Mouse (Mus musculus) Patski (cell line): ENCODE data around the gene Usp36. TPM values are rescaled to one million over a fixed set of nuclear protein-coding genes. Genes with fewer than 3 reads are reported as not detected.

Experiments
- ATAC-seq: fragments of 100-300 bp; one replicate; pipeline ENCODE4 v1.8.0; 2021
- CTCF ChIA-PET: fragments of 350-600 bp; sonication (Branson Sonifier 250); formaldehyde crosslinking; loops from one replicate; lab custom pipeline; 2022; ENCODE audit warnings: inconsistent platforms; lab: Charles Lee
- POLR2A ChIA-PET: fragments of 350-600 bp; sonication (Branson Sonifier 250); formaldehyde crosslinking; loops from one replicate; lab custom pipeline; 2022; ENCODE audit warnings: antibody characterized with exemption, inconsistent platforms; lab: Charles Lee
- DNase-seq: peaks from one replicate; pipeline ENCODE4 v3.0.0-alpha.2; 2011; ENCODE audit warnings: low read depth, low spot score
- H3K27me3 ChIP-seq: fragments of 371-371 bp; one replicate; pipeline ENCODE4 v1.5.1; 2021
- CTCF ChIP-seq: fragments of 100-300 bp; IDR thresholded peaks from one replicate; pipeline ENCODE4 v1.5.1; 2021
- in situ Hi-C: fragments of 300-500 bp; cut with MboI; formaldehyde crosslinking; loops from 3 replicates; pipeline ENCODE4 v1.11.1; 2018; ENCODE audit warnings: low pct_unique_long_range_greater_than_20kb, mixed read lengths
- polyA plus RNA-seq: library from polyadenylated mRNA; unstranded; gene quantifications from one replicate; pipeline ENCODE4 v1.2.3, GENCODE M21; 2021

The Usp36 gene
- polyA plus RNA-seq, 1 experiment from 2014 or later = 26.0 TPM

DNA sequence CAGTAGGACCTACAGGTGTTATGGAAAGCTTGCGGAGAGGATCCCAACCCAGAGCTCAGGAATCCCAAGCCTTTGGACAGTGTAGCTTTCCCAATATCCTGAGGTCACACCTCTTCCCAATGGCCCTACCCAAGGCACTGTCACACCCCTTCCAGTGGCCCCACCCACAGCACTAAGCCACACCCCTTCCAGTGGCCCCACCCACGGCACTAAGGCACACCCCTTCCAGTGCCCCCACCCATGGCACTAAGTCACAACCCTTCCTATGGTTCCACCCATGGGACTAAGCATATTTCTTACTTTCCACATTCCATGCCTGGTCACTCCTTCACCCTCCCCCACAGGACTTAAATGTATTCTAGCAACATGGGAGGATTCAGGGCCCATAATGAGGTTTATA, 8.8 kb upstream of the Usp36 start:
- in situ Hi-C loops = no loop called here
- ATAC-seq (no peak), DNase-seq (no peak)
- no peak for TF ChIP-seq CTCF
- POLR2A ChIA-PET = interaction anchor here (0.7 kb wide), 1 partner anchor 697 kb away, joined by 3 read pairs; no protein-coding TSS in a partner anchor
- CTCF ChIA-PET = no interaction called here
- H3K27me3 ChIP-seq = no peaks in the 10 kb centered on the region

DNA sequence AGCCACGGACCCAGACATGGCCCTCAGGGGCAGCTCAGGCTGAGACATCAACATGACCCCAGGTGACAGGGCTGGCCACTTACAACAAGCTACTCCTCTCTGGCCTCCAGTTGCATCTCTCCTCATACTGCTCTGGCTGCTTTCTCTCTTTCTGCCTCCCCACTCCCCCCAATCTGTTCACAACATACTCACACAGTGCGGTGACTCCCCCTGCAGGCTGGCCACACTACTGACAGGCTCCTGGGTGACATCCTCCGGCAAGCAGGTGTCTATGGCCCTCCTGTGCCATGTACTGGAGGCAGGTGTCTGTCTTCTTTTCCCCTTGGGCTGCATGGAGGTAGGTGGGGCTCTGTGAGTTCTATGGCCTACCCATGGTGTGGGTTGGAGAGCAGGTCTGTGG, 7.9 kb upstream of the Usp36 start:
- ChIA-PET POLR2A (no interaction called here), CTCF (no interaction called here)
- DNase-seq = no peak

DNA sequence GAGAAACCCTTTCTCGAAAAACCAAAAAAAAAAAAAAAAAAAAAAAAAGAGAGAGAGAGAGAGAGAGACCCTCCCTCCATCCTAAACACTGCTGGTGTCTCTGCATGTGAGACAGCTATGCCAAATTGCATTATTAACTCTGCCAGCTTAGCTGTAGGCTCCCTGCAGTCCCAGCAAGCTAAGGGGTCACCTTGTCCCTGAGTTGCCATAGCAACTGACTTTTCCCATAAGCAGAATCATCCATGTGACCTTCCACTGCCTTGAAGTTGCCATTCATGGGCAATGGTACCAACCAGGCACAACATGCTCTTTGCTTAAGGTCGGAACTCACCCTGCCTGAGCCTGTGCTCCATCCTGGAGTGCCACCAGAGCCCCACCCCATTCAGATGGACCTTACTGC, 5.0 kb upstream of the Usp36 start:
- in situ Hi-C loops = no loop called here
- no peak for ATAC-seq
- CTCF ChIA-PET = no interaction called here

More for the DNA sequence above, 7.9 kb upstream of the Usp36 start:
- H3K27me3 ChIP-seq = no peaks in the 10 kb centered on the region
- no peak for TF ChIP-seq CTCF
- in situ Hi-C loops = no loop called here
- ATAC-seq = no peak

DNA sequence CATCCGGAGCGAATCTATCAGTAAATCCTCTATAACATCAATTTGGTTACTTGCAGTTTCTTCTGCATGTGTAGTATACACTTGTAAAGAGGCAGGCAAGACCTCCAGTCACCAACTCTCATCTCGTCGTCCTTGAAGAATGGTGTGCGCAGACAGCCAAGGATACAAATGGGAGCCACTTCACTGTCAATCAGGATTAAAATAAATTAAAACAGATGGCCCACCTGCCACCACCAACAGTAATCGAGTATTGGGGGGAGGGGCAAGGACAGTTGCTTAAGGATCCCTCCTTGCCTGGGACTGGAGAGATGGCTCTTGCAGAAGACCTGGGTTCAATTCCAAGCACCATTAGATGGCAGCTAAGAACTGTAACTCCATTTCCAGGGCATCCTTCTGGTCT, 2.6 kb upstream of the Usp36 start:
- CTCF ChIA-PET = no interaction called here
- no peak for TF ChIP-seq CTCF
- no peaks in the 10 kb centered on the region for H3K27me3 ChIP-seq
- no peak for DNase-seq
- in situ Hi-C loops = no loop called here
- POLR2A ChIA-PET = no interaction called here
- no peak for ATAC-seq

More for the DNA sequence above, 5.0 kb upstream of the Usp36 start:
- DNase-seq = no peak
- H3K27me3 ChIP-seq = no peaks in the 10 kb centered on the region
- POLR2A ChIA-PET = no interaction called here
- no peak for TF ChIP-seq CTCF

DNA sequence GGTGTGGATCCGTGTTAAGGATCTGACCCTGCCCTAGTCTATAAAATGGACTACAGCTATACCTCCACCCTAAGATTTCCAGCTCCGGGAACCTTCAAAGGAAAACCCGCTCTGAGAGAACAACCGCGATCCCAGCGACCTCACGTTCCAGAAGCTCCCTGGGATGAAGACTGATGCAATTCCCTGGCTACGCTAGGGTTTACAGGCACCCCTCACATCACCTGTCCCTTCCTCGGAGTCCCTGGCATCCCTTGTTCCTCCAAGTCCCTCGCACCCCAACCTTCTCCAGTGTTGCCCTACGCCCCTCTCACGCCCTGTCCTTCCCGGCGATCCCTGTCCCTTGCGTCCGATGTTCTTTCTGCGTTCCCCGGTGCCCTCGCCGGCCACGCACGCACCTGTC, 482 bp downstream of the Usp36 start:
- ChIA-PET CTCF (interaction anchor here (1.4 to 2.4 kb wide), 3 partner anchors 9 to 90 kb away, joined by 3 to 8 read pairs (median 5); no protein-coding TSS in a partner anchor), POLR2A (interaction anchor here (0.6 to 1.4 kb wide), 4 partner anchors 8 to 112 kb away, joined by 3 to 5 read pairs (median 3); partner anchors contain the start of genes Cyth1 and Lgals3bp)
- no peaks in the 10 kb centered on the region for H3K27me3 ChIP-seq
- TF ChIP-seq CTCF = no peak
- in situ Hi-C loops = no loop called here
- DNase-seq (no peak), ATAC-seq (peak; percentile 23)

DNA sequence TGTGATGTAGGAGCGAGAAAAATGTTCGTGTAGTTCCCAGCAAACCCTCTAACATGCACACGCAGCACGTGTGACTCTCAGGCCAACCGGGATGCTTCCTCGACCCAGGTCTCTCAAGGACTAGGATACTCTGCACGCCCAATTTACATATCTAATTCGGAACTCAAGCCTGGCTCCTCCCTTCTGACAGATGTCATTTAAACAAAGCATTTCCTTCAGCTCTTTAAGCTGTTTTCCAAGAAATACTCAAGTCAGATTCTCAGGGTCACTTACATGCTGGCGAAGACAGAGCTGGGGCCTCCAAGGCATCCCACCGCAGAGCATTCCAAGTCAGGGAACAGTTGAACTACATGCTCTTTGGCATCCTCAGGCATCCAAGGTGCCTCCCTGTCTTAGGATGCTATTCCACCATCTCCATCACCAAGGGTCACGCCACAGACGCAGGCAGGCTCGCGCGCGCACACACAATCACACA, 970 bp downstream of the Usp36 start:
- DNase-seq (no peak), ATAC-seq (no peak)
- H3K27me3 ChIP-seq = no peaks in the 10 kb centered on the region
- ChIA-PET POLR2A (interaction anchor here (0.9 to 1.1 kb wide), 3 partner anchors 9 to 76 kb away, joined by 3 to 6 read pairs (median 5); partner anchors contain the start of gene Cyth1), CTCF (no interaction called here)
- in situ Hi-C loops = no loop called here
- TF ChIP-seq CTCF = no peak

DNA sequence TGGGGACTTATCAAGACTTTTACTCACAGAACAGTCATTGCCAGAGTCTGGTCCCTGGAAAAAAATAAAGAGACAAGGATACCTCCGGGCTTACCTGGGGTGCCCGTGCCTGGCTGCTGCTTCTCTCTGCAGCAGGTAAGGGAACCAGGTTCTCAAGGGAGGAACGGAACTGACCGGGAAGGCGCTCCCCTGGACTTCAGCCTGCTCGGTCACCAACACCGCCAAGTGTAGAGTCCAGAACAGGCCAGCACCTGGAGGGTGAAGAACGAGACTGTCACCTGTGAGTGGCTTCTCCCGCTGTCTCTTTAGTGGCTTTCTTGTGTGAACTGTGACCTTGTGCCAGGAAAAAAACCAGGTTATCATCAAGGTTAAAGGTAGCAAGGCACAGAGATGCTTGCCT, 2.5 kb downstream of the Usp36 start:
- TF ChIP-seq CTCF = no peak
- DNase-seq = no peak
- in situ Hi-C loops = no loop called here
- ChIA-PET POLR2A (interaction anchor here (1.0 kb wide), 1 partner anchor 10 kb away, joined by 3 read pairs; no protein-coding TSS in a partner anchor), CTCF (no interaction called here)
- H3K27me3 ChIP-seq = no peaks in the 10 kb centered on the region
- no peak for ATAC-seq

DNA sequence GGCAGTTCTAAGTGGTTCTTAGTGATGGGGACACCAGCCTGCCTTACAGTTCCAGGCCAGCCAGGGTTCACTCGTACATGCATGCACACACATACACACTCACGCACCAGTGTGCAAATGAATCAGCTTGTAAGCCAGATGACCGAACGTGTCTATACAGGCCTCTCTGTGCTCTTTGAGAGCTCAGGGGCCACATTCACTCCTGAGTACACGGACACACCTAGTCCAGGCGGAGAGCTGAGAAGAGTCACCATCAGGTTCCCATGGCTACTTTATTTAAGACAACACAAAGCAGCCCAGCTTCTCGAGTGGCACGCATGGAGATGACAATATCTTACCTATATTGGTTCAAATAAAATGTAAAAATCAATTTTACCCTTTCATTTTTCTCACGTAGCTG, 3.6 kb downstream of the Usp36 start:
- TF ChIP-seq CTCF = no peak
- H3K27me3 ChIP-seq = no peaks in the 10 kb centered on the region
- ChIA-PET POLR2A (interaction anchor here (1.5 kb wide), 1 partner anchor 15 kb away, joined by 3 read pairs; no protein-coding TSS in a partner anchor), CTCF (no interaction called here)
- in situ Hi-C loops = no loop called here
- ATAC-seq (no peak), DNase-seq (no peak)

DNA sequence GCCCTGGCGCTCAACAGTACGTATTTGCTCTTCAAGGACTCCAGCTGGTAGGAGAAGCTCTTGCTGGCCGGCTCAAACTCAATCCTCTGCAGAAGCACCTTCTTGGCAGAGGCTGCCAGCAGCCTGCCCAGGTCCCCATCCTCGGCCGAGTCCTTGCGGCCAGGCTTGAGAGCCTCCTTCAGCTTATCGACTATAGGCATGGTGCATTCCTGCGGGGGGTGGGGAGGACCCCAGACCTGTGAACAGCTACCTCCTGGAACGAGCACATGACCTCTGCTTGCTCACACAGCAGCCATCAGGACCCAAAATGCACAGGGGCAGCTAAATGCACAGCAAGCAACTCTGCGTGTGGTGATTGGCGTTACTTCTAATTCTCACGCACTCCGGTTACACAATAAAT, 4.3 kb downstream of the Usp36 start:
- ChIA-PET CTCF (no interaction called here), POLR2A (interaction anchor here (1.5 kb wide), 1 partner anchor 14 kb away, joined by 3 read pairs; no protein-coding TSS in a partner anchor)
- TF ChIP-seq CTCF = no peak
- no peaks in the 10 kb centered on the region for H3K27me3 ChIP-seq
- in situ Hi-C loops = no loop called here
- DNase-seq = no peak
- no peak for ATAC-seq

DNA sequence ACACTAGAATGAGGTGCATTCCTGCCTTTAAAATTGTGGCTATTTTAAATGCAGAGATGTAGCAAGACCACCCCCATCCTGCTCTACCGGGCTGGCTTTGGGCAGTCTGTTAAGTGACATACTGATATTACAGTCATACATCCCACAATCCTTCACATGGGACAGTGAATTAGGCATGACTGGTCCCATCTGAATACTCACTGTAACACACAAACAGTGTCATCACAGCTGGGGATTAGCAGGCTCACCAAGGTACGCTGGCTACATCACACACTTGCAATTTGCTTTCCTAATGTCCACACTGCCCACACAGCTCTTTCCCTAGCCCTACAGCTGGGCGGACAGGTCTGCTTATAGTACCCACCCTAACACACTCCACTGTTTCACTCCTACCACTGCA, 9.8 kb downstream of the Usp36 start:
- no peak for DNase-seq
- CTCF ChIA-PET = interaction anchor here (1.2 to 2.3 kb wide), 2 partner anchors 10 to 18 kb away, joined by 3 to 8 read pairs; partner anchors contain the start of gene Usp36
- no peak for TF ChIP-seq CTCF
- POLR2A ChIA-PET = interaction anchor here (1.5 kb wide), 1 partner anchor 9 kb away, joined by 6 read pairs; no protein-coding TSS in a partner anchor
- no peak for ATAC-seq
- H3K27me3 ChIP-seq = no peaks in the 10 kb centered on the region
- in situ Hi-C loops = no loop called here

DNA sequence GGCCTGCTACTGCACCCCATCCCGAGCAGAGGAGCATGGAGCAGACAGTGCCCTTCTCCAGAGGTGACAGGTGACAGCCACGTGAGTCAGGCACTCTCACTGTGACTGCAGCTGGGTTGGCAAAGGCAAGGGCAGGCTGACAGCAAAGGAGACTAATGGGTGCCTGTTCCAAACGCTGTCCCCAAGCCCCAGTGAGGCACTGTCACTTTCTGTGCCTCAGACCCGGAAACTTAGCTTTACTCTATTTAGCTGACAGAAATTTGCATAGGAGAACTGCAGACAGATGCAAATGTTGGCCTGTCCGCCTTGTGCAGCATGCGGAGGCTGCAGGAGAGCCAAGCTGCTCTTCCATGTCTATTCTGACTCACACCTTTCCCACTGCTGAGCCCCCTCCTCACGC, 13.7 kb downstream of the Usp36 start:
- ChIA-PET CTCF (no interaction called here), POLR2A (no interaction called here)
- DNase-seq (no peak), ATAC-seq (no peak)
- no peak for TF ChIP-seq CTCF
- no peaks in the 10 kb centered on the region for H3K27me3 ChIP-seq
- in situ Hi-C loops = no loop called here
